Mouse (Mus musculus): ENCODE data around the gene Fyn. TPM values are rescaled to one million over a fixed set of nuclear protein-coding genes. Genes with fewer than 3 reads are reported as not detected.

The Fyn gene
- polyA plus RNA-seq, 1 experiment, result 29.2 TPM

- Histone ChIP-seq H3K4me3 (replicated peaks; ENCODE audit: extremely low read depth, low read depth, low read length) (no peak overlapping the region), H3K4me1 (ENCODE audit: control insufficient read depth, insufficient read depth, low read length) (no peaks in the 10 kb centered on the region)
- DNase-seq, result no peak
- no peak for TF ChIP-seq CTCF (IDR thresholded peaks at IDR 0.05; ENCODE audit: insufficient read depth, low read length)
- no peak for TF ChIP-seq POLR2A (IDR thresholded peaks at IDR 0.05; ENCODE audit: borderline replicate concordance, extremely low read depth, low read depth, low read length)
- 62% methylated on average over 1 of the region's 1 CpGs for WGBS
Measured at GRCm38 (mm10) chr10:39600115-39600514, 231.5 kb downstream of the Fyn start.

GRCm38 (mm10) chr10:39601068-39601467 is 232.4 kb downstream of the Fyn start:
- no peak for DNase-seq
- H3K4me1 ChIP-seq (ENCODE audit: control insufficient read depth, insufficient read depth, low read length), result no peaks in the 10 kb centered on the region
- WGBS, result 69% methylated on average over 5 of the region's 5 CpGs
- no peak overlapping the region for H3K4me3 ChIP-seq (replicated peaks; ENCODE audit: extremely low read depth, low read depth, low read length)
- TF ChIP-seq POLR2A (IDR thresholded peaks at IDR 0.05; ENCODE audit: borderline replicate concordance, extremely low read depth, low read depth, low read length), result no peak
- TF ChIP-seq CTCF (IDR thresholded peaks at IDR 0.05; ENCODE audit: insufficient read depth, low read length), result no peak

DNA sequence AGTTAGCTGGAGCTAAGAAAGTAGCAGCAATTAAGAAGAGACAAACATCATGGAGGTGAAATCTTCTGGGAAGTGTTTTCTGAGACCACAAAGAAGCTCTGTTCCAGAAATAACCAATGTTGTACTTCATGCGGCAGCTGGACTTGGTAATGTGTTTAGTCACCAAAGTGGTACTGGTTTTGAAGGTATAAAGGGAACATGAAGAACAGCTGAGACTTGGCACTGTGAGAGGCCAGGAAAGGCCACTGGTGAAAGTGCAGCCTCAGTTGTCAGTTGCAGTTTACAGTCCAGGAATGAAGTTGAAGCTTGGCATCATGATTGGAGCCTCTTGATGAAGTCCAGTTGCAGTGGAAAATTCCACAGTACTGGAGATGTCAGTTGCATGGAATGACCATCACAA is 237.8 kb downstream of the Fyn start:
- 93% methylated on average over 1 of the region's 1 CpGs for WGBS
- H3K4me3 ChIP-seq (replicated peaks; ENCODE audit: extremely low read depth, low read depth, low read length), result no peak overlapping the region
- H3K4me1 ChIP-seq (ENCODE audit: control insufficient read depth, insufficient read depth, low read length), result 0 out of 2 replicates have a peak, but pooled peaks cover 2% of the 10 kb centered on the region
- TF ChIP-seq CTCF (IDR thresholded peaks at IDR 0.05; ENCODE audit: insufficient read depth, low read length) (no peak), POLR2A (IDR thresholded peaks at IDR 0.05; ENCODE audit: borderline replicate concordance, extremely low read depth, low read depth, low read length) (no peak)
- no peak for DNase-seq

- TF ChIP-seq POLR2A (IDR thresholded peaks at IDR 0.05; ENCODE audit: borderline replicate concordance, extremely low read depth, low read depth, low read length) (no peak), CTCF (IDR thresholded peaks at IDR 0.05; ENCODE audit: insufficient read depth, low read length) (no peak)
- WGBS, result 44% methylated on average over 3 of the region's 3 CpGs
- no peak overlapping the region for H3K4me3 ChIP-seq (replicated peaks; ENCODE audit: extremely low read depth, low read depth, low read length)
- H3K4me1 ChIP-seq (ENCODE audit: control insufficient read depth, insufficient read depth, low read length), result peaks cover 9% of the 10 kb centered on the region; the same call in 1 of the 2 replicates
- no peak for DNase-seq
Measured at GRCm38 (mm10) chr10:39611234-39611633, 242.6 kb downstream of the Fyn start.

- H3K4me1 ChIP-seq (ENCODE audit: control insufficient read depth, insufficient read depth, low read length), result peaks cover 9% of the 10 kb centered on the region; the same call in 1 of the 2 replicates
- 7% methylated on average over 2 of the region's 2 CpGs for WGBS
- no peak overlapping the region for H3K4me3 ChIP-seq (replicated peaks; ENCODE audit: extremely low read depth, low read depth, low read length)
- no peak for DNase-seq
- TF ChIP-seq POLR2A (IDR thresholded peaks at IDR 0.05; ENCODE audit: borderline replicate concordance, extremely low read depth, low read depth, low read length) (no peak), CTCF (IDR thresholded peaks at IDR 0.05; ENCODE audit: insufficient read depth, low read length) (no peak)
Measured at GRCm38 (mm10) chr10:39612131-39612530, 243.5 kb downstream of the Fyn start.

DNA sequence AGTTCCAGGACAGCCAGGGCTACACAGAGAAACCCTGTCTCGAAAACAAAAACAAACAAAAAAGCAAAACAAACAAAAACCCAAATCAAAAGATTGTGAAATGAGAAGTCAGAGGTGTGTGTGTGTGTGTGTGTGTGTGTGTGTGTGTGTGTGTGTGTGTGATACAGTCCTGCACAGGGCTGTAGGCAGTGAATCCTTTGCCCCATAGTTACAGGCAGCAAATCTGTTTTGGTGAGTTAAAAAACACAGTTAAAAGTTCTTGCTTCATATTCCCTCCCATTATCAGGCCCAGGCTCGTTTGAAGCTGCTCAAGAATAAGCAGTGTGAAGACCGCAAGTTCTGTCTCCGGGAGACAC is 244.0 kb downstream of the Fyn start, which contains the start of gene Traf3ip2:
Gene Traf3ip2 (plus strand): TSS at position 302 of the 356 bp plus-strand sequence.
- TF ChIP-seq CTCF (IDR thresholded peaks at IDR 0.05; ENCODE audit: insufficient read depth, low read length), result no peak
- TF ChIP-seq POLR2A (IDR thresholded peaks at IDR 0.05; ENCODE audit: borderline replicate concordance, extremely low read depth, low read depth, low read length), result no peak
- no peak for DNase-seq
- H3K4me3 ChIP-seq (replicated peaks; ENCODE audit: extremely low read depth, low read depth, low read length), result peak within 1 kb of the TSS; percentile 87
- peaks cover 9% of the 10 kb centered on the region; the same call in 1 of the 2 replicates for H3K4me1 ChIP-seq (ENCODE audit: control insufficient read depth, insufficient read depth, low read length)
- WGBS, result 15% methylated on average over 4 of the region's 4 CpGs

DNA sequence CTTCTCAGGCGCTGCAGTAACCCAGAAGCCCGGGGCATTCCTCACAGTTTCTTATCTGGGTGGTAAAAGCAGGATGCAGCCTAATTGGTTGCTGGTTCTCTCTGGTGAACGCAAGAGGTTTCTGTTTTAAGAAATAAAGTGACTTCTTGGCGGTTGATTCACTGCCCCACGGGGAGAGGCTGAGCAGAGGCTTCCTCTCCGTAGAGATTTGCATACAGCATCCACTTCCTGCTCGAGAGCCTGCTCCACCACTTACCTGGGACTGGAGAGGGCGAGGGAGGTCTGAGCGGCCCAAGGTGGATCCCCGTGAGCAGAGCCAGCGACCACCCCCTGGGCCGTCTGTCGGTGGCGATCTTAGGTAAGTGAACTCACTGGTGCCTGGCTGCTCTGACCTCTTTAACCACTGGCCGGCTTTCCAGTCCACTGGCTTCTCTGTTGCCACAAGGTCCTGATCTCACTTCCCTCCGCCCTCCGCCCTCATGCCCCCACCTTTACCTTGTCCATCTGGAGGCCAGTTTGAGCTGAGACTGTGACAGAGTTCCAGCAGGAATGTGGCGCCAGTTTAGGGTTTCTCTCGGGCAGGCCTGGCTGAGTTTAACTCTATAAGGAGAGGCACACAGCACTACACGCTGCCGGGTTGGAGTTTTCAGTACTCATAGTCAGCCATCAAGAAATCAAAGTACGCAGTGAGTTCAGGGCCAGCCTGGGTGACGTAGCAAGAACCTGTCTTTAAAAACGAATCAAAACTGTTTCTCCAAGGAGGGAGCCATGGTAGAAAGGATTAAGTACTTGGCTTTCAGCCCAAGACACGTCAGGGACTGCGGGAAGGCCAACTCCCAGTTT is 244.6 kb downstream of the Fyn start:
- 5% methylated on average over 26 of the region's 26 CpGs for WGBS
- TF ChIP-seq CTCF (IDR thresholded peaks at IDR 0.05; ENCODE audit: insufficient read depth, low read length) (no peak), POLR2A (IDR thresholded peaks at IDR 0.05; ENCODE audit: borderline replicate concordance, extremely low read depth, low read depth, low read length) (peak; percentile 48; the same call in 1 of the 2 replicates)
- H3K4me1 ChIP-seq (ENCODE audit: control insufficient read depth, insufficient read depth, low read length), result peaks cover 9% of the 10 kb centered on the region; the same call in 1 of the 2 replicates
- DNase-seq, result peak; percentile 79
- H3K4me3 ChIP-seq (replicated peaks; ENCODE audit: extremely low read depth, low read depth, low read length), result peak overlapping the region; percentile 87

DNA sequence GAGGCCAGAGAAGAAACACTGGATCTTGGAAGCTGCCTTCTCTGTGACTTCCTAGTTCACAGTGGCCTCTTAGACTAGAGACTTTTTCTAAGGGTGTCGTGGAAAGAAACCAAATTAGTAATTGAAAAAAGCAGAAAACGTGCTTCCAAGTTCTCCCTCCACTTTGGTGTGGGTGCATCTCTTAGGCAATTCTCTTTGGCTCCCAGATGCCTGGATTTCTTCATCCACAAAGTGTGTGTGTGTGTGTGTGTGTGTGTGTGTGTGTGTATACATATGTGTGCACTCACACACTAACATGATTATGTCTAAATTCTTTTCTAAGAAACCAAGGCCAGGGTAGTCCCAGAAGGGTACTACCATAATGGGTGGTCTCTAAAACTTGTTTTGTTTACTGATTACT is 245.3 kb downstream of the Fyn start:
- no peak for DNase-seq
- H3K4me1 ChIP-seq (ENCODE audit: control insufficient read depth, insufficient read depth, low read length), result peaks cover 9% of the 10 kb centered on the region; the same call in 1 of the 2 replicates
- H3K4me3 ChIP-seq (replicated peaks; ENCODE audit: extremely low read depth, low read depth, low read length), result peak overlapping the region; percentile 24
- TF ChIP-seq POLR2A (IDR thresholded peaks at IDR 0.05; ENCODE audit: borderline replicate concordance, extremely low read depth, low read depth, low read length), result no peak
- no peak for TF ChIP-seq CTCF (IDR thresholded peaks at IDR 0.05; ENCODE audit: insufficient read depth, low read length)
- 23% methylated on average over 2 of the region's 2 CpGs for WGBS

GRCm38 (mm10) chr10:39614676-39615075 is 246.0 kb downstream of the Fyn start:
- TF ChIP-seq CTCF (IDR thresholded peaks at IDR 0.05; ENCODE audit: insufficient read depth, low read length) (no peak), POLR2A (IDR thresholded peaks at IDR 0.05; ENCODE audit: borderline replicate concordance, extremely low read depth, low read depth, low read length) (no peak)
- Histone ChIP-seq H3K4me1 (ENCODE audit: control insufficient read depth, insufficient read depth, low read length) (peaks cover 9% of the 10 kb centered on the region; the same call in 1 of the 2 replicates), H3K4me3 (replicated peaks; ENCODE audit: extremely low read depth, low read depth, low read length) (no peak overlapping the region)
- 17% methylated on average over 6 of the region's 6 CpGs for WGBS
- peak; percentile 50 for DNase-seq

Other genes with a start within 250 kb of the Fyn start
- gene Fam229b, start 234.9 kb upstream of the Fyn start, polyA plus RNA-seq (2012; rRNA removed), result 1.2 and 2.7 TPM in 2 replicates
- 0.90 and 1.0 TPM in 2 replicates for gene Tube1, start 234.9 kb upstream of the Fyn start, polyA plus RNA-seq (2012; rRNA removed)
- gene Ccn6, start 205.1 kb upstream of the Fyn start, polyA plus RNA-seq (2012; rRNA removed), result 0.20 and 0.25 TPM in 2 replicates
- 20.0 and 23.2 TPM in 2 replicates for gene Traf3ip2, start 244.1 kb downstream of the Fyn start, polyA plus RNA-seq (2012; rRNA removed)

Measured in lung, adult 2 months (tissue).